Mouse (Mus musculus): ENCODE data around the gene Ehmt2.
"Not testable (repeated sequence)": the region's sequence is repeated elsewhere in the genome, so short reads cannot be mapped to it uniquely, and the experiment has no call there.

Gene Ehmt2

DNA sequence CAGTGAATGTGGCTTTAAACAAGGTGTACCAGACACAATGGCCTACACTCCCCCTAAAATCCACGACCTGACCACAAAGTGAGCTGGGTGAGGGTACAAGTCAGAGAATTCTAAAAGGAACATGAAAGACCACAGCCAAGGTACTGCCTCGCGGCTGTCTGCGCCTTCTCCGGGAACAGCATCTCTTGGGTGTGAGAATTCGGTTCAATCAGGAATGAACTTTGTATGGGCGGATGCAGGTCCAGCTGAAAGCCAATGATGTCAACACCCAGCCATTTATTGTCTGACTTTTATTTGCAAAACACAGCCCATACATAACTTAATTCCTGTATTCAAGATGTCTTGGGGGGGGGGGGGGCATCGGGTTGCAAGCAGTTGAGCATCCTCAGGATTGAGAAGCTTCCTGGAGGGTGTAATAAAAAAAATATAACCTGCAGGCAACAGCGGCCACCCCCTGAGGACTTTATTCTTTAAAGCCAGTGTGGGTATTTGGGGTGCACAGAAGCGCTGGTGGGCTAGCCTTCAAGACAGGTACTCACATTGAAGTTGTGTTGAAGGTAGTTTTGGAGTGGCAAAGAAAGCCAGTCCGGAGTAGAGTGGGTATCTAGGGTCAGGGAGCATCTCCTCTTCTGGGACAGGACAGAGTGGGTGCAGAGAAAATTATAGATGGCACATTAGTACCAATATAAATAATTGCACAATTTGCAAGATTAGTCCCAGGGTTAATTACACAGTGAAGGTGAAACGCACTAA lies 5.0 kb upstream of the Ehmt2 start:
- no peak for DNase-seq

DNA sequence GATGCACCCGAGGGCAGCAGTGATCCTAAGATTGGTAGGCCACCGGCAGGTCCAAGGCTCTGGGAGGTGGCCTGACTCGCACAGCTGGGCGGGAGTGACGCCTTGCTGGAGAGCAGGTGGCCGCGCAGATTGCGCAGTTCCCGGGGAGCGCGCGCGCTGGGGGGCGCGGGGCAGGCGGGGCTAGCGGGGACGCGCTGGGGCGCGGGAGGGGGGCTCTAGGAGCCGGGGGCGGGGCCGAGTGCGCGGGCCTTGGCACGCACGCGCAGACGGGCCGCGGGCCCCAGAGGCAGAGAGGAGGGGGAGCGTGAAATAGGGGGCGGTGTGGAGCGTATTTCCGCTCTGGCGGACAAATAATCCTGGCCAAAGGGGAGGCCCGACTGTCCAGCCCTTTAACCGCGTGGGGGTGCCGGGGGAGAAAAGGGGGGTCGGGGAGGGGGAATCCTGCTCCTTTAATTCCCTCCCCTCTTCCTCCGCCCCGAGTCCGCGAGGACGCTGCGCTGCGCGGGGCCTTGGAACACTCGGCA lies 4.1 kb upstream of the Ehmt2 start:
- peak; percentile 97 to 98 for DNase-seq

- DNase-seq = peak; percentile 69 to 80
Measured at GRCm38 (mm10) chr17:34894801-34895530, 3.3 kb upstream of the Ehmt2 start.

DNA sequence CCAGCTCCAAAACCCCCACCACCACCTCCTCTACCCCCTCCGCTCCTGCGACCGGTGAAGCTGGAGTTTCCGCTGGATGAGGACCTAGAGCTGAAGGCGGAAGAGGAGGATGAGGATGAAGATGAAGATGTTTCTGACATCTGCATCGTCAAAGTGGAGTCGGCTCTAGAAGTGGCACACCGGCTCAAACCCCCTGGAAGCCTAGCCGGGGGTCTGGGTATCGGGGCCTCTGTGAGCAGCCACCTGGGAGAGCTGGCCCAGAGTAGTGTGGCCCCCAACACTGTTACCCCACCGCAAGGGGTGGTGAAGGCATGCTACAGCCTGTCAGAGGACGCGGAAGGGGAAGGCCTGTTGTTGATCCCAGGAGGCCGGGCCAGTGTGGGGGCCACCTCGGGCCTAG lies 2.5 kb upstream of the Ehmt2 start:
- no peak for DNase-seq

DNA sequence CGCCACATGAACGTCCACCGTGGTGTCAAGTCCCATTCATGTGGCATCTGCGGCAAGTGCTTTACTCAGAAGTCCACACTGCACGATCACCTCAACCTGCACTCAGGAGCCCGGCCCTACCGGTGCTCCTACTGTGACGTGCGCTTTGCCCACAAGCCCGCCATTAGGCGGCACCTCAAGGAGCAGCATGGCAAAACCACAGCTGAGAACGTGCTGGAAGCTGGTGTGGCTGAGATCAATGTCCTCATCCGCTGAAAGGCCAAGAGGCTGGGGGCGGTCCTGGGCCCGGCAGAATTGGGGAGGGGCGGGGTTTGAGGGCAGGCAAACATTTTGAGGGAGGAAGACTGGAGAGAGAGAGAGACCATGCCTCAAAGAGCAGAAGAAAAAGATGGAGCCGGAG lies 1.9 kb upstream of the Ehmt2 start:
- no peak for DNase-seq

- DNase-seq = peak; percentile 56 to 57
Measured at GRCm38 (mm10) chr17:34897373-34898159, 703 bp upstream of the Ehmt2 start.

- peak; percentile 65 to 70 for DNase-seq
Measured at GRCm38 (mm10) chr17:34898706-34899052, 410 bp downstream of the Ehmt2 start.

DNA sequence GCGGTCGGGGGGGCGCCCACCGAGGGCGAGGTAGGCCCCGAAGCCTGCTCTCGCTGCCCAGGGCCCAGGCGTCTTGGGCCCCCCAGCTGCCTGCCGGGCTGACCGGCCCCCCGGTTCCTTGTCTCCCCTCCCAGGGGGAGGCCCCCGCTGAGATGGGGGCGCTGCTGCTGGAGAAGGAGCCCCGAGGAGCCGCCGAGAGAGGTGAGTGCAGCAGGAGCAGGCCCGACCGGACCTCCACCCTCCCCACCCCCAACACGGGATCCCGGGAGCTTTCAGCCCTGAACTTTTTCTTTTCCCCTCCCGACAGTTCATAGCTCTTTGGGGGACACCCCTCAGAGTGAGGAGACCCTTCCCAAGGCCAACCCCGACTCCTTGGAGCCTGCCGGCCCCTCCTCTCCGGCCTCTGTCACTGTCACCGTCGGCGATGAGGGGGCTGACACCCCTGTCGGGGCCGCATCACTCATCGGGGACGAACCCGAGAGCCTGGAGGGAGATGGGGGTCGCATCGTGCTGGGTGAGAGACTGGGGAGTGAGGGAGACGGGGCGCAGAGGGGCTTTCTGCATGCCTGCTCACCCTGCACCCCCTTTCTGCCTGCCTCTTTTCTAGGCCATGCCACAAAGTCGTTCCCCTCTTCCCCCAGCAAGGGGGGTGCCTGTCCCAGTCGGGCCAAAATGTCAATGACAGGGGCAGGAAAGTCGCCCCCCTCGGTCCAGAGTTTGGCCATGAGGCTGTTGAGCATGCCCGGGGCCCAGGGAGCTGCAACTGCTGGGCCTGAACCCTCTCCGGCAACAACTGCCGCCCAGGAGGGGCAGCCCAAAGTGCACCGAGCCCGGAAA lies 1.0 kb downstream of the Ehmt2 start:
- DNase-seq = peak; percentile 67

- no peak for DNase-seq
Measured at GRCm38 (mm10) chr17:34899890-34900243, 1.6 kb downstream of the Ehmt2 start.

DNA sequence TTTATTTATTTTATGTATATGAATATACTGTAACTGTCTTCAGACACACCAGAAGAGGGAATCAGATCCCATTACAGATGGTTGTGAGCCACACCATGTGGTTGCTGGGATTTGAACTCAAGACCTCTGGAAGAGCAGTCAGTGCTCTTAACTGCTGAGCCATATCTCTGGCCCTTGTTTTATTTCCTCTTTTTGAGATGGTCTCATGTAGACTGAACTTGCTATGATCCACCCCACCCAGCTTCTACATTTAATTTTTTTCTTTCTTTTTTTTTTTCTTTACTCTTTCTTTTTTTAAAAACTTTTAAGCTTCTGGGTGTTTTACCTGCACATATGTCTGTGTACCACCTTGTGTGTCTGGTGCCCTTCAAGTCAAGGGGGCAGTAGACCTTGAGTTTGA lies 2.6 kb downstream of the Ehmt2 start:
- not testable (repeated sequence) for DNase-seq

DNA sequence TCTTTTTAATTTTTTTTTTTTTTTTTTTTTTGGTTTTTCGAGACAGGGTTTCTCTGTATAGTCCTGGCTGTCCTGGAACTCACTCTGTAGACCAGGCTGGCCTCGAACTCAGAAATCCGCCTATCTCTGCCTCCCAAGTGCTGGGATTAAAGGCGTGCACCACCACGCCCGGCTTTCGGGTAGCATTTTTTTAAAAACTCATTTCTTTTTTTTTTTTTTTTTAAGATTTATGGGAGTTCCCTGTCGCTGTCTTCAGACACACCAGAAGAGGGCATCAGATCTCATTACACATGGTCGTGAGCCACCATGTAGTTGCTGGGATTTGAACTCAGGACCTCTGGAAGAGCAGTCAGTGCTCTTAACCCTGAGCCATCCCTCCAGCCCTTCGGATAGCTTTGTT lies 3.7 kb downstream of the Ehmt2 start:
- not testable (repeated sequence) for DNase-seq

DNA sequence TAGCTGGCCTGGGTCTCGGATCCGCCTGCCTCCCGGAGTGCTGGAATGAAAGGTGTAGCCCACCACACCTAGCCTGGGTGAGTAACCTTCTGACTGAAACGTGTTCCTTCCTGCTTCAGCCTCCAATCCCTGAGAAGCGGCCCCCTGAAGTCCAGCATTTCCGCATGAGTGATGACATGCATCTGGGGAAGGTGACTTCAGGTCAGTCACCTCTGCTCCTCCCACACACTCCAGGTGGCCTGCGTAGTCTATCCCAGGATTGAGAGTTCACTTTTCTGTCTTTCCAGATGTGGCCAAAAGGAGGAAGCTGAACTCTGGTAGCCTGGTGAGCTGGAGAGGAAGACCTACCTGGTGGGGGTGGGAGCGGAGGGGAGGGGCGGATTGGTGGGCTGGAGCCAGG lies 4.6 kb downstream of the Ehmt2 start:
- no peak for DNase-seq

DNA sequence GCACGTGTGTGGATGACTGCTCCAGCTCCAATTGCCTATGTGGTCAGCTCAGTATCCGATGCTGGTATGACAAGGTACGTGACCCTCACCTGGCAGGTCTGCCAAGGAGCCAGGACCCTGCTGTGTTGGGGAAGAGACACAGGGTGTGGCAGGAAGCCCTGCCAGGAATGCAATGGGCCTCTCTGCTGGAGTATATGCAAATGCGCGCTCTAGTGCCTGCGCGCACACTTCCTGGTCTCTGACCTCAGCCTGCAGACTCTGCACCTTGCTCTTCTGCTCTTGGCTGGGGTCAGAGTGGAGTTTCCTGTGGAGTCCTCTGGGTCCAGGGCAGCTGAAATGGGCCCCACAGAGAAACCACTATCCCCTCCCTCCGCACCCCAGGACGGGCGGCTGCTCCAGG lies 12.7 kb downstream of the Ehmt2 start:
- no peak for DNase-seq

DNA sequence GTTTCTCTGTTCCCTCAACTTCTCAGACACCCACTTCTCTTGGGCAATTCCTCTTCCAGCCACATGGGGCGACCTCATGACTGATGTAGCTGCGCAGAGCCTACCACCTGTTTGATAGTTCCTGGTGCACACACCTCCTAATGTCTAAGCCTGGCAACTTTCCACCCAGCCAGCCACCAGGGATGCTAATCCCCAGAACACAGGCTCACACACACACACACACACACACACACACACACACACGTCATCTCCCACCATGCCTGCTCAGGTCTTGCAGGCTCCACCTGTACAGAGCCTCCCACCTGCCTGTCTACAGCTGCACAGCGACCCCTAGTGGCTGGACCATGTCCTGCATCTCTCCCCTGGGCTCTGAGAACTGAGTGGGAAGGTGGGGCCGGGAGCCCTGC lies 13.7 kb downstream of the Ehmt2 start:
- DNase-seq = peak; percentile 79 to 87

- no peak for DNase-seq
Measured at GRCm38 (mm10) chr17:34913930-34914665, 15.8 kb downstream of the Ehmt2 start, which contains the start of gene Slc44a4. TSS of gene Slc44a4 (plus strand) at chr17:34914466.

DNA sequence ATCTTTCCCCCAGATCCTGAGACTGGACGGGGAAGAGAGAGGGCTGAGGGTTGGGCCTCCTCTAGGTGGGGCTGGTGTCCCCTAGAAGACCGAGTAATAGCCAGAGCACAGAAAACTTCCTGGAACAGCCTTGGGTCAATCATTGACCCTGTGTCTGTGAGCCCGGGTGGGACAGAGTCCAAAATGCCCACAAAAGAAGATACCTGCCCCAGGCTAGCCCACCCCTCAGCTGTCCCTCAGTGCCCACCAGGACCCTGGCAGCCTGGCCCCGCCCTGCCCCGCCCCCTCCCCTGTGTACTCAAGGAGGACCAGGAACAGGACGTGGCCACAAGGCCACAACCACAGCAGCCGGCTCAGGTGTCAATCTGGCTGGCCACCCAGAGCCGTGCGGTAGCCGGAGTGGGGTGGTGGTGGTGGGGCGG lies 17.2 kb downstream of the Ehmt2 start:
- DNase-seq = no peak

DNA sequence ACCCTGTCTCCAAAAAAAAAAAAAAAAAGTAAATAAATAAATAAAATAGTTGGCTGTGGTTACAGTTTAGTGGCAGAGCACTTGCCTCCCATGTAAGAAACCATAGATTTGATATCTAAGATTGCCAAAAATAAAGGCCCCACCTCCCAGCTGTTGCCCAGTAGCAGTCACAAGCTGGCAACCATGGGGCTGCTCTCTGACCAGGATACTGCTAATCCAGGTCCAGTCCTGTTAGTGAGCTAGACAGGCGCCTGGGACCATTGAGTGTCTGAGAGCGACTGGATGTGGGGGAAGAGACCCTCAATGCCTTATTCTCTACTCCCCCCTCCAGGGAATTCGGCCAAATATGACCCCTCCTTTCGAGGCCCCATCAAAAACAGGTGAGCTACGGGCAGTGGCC lies 18.0 kb downstream of the Ehmt2 start:
- DNase-seq = no peak

- no peak for DNase-seq
Measured at GRCm38 (mm10) chr17:34917188-34917587, 18.9 kb downstream of the Ehmt2 start.

DNA sequence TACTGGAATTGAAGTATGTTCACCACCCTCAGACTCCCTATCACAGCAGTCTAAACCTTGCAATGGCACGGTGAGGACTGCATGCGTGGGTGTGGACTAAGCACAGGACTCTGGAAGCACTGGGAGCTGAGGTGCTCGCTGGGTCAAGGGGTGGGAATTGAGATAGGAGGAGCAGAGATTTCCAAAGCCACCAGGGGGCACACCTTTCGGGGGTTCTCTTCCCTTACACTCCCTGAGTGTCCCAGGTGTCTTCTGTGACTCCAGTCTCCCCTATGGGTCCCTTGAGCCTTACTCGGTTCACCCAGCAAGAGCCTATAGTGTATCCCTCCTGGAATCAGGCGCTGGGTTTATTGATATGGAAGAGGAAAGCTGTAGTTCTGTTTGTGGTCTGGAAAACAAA lies 24.7 kb downstream of the Ehmt2 start:
- no peak for DNase-seq

DNA sequence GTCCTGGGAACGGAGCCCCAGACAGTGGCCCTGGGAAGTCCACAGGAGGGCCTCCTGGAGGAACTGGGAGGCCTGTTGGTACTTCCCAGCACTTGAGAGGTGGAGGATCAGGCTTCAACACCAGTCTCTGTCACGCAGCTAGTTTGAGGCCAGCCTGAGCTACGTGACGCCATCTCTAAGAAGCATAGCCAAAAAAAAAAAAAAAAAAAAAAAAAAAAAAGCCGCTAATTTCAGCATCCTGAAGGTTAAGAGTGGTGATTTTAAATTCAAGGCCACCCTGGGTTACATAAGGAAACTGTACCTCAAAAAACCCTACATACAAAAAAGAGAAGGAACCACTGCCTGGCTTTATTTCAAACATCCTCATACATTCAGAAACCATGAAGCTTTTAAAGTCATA lies 26.0 kb downstream of the Ehmt2 start:
- no peak for DNase-seq

GRCm38 (mm10) chr17:34927306-34928019 lies 29.2 kb downstream of the Ehmt2 start:
- DNase-seq = no peak

All from cerebellum, postnatal 10 days (tissue).